Comparison of ENCODE assay signal across 8 mouse cellular contexts in the genomic region with DNA sequence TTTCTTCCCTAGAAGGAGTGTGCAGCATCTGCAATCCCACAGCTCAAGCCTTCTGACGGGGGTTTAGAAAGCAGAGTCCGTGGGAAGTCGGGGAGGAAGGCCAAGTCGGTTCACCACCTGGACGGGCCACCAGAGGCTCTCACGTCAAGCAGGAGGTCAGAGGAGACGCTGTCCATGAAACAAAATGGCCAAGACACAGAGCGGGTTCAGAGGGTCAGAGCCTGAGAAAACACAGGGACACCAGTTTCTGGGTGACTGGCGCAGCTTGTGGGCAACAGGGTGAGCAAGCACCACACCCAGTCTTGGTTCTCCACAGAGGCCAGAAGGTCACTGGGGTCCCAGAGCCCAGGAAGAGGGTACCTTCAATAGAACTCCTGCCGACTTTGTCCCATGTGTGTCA. TPM values are rescaled to one million over a fixed set of nuclear protein-coding genes. Genes with fewer than 3 reads are reported as not detected.
DNase-seq lines count a peak whose midpoint lies in the region; ATAC-seq lines count a peak whose summit lies in the region.

No protein-coding gene starts in this region.

- no peaks in the 10 kb centered on the region for H3K27me3 ChIP-seq in heart, embryonic 11.5 days (ENCODE audit: control insufficient read depth, insufficient read depth, low read length)
- no peaks in the 10 kb centered on the region for H3K27me3 ChIP-seq in kidney, embryonic 15.5 days
- no peaks in the 10 kb centered on the region for H3K27me3 ChIP-seq in neural tube, embryonic 15.5 days (replicated peaks)
- H3K27me3 ChIP-seq in limb, embryonic 15.5 days: no peaks in the 10 kb centered on the region

- no peak for DNase-seq in heart, postnatal 14 days
- DNase-seq in kidney, adult 18-20 months: no peak
- DNase-seq in neural tube, embryonic 10.5 days (ENCODE audit: extremely low spot score, low spot score): no peak
- DNase-seq in natural killer cell, adult 2 months (ENCODE audit: low spot score in 2 of 2): no peak

- no peak overlapping the region for H3K4me2 ChIP-seq in heart, embryonic 11.5 days
- no peak overlapping the region for H3K4me2 ChIP-seq in kidney, embryonic 15.5 days
- H3K4me2 ChIP-seq in neural tube, embryonic 15.5 days: no peak overlapping the region
- no peak overlapping the region for H3K4me2 ChIP-seq in limb, embryonic 15.5 days

- no peak overlapping the region for H3K4me3 ChIP-seq in heart, embryonic 11.5 days (ENCODE audit: low read depth, low read length)
- no peak overlapping the region for H3K4me3 ChIP-seq in kidney, embryonic 15.5 days (replicated peaks)
- no peak overlapping the region for H3K4me3 ChIP-seq in neural tube, embryonic 15.5 days (replicated peaks)
- no peak overlapping the region for H3K4me3 ChIP-seq in limb, embryonic 15.5 days

- no peaks in the 10 kb centered on the region for H3K9me3 ChIP-seq in heart, embryonic 11.5 days (replicated peaks; ENCODE audit: control insufficient read depth, low read length)
- no peaks in the 10 kb centered on the region for H3K9me3 ChIP-seq in kidney, embryonic 15.5 days (replicated peaks)
- no peaks in the 10 kb centered on the region for H3K9me3 ChIP-seq in neural tube, embryonic 15.5 days (replicated peaks)
- no peaks in the 10 kb centered on the region for H3K9me3 ChIP-seq in limb, embryonic 15.5 days

- H3K36me3 ChIP-seq in heart, embryonic 11.5 days (ENCODE audit: control insufficient read depth, insufficient read depth, low read length): 0 out of 2 replicates have a peak, but pooled peaks cover 2% of the 10 kb centered on the region
- H3K36me3 ChIP-seq in kidney, embryonic 15.5 days: 0 out of 2 replicates have a peak, but pooled peaks cover 5% of the 10 kb centered on the region
- H3K36me3 ChIP-seq in neural tube, embryonic 15.5 days: peaks cover 13% of the 10 kb centered on the region; the same call in 1 of the 2 replicates
- 0 out of 2 replicates have a peak, but pooled peaks cover 10% of the 10 kb centered on the region for H3K36me3 ChIP-seq in limb, embryonic 15.5 days

- no peak overlapping the region for H3K9ac ChIP-seq in heart, embryonic 11.5 days (ENCODE audit: low read depth, low read length)
- H3K9ac ChIP-seq in kidney, embryonic 15.5 days: no peak overlapping the region
- no peak overlapping the region for H3K9ac ChIP-seq in neural tube, embryonic 15.5 days (replicated peaks)
- no peak overlapping the region for H3K9ac ChIP-seq in limb, embryonic 15.5 days

- peaks cover 63% of the 10 kb centered on the region for H3K4me1 ChIP-seq in heart, embryonic 11.5 days (ENCODE audit: control insufficient read depth, insufficient read depth, low read length)
- peaks cover 36% of the 10 kb centered on the region for H3K4me1 ChIP-seq in kidney, embryonic 15.5 days
- H3K4me1 ChIP-seq in neural tube, embryonic 15.5 days: peaks cover 33% of the 10 kb centered on the region
- peaks cover 29% of the 10 kb centered on the region for H3K4me1 ChIP-seq in limb, embryonic 15.5 days

- peak overlapping the region; percentile 92; the same call in 1 of the 2 replicates for H3K27ac ChIP-seq in heart, embryonic 11.5 days (ENCODE audit: low read depth, low read length)
- peak overlapping the region; percentile 84 for H3K27ac ChIP-seq in kidney, embryonic 15.5 days
- peak overlapping the region; percentile 28; the same call in 1 of the 2 replicates for H3K27ac ChIP-seq in neural tube, embryonic 15.5 days (replicated peaks)
- 0 out of 2 replicates have a peak overlapping the region, but pooled peaks have one; percentile 13 for H3K27ac ChIP-seq in limb, embryonic 15.5 days

- no peak for ATAC-seq in heart, embryonic 11.5 days (replicated peaks; ENCODE audit: insufficient number of reproducible peaks, low FRiP score, low TSS enrichment)
- no peak for ATAC-seq in kidney, embryonic 15.5 days (replicated peaks; ENCODE audit: low FRiP score)
- ATAC-seq in neural tube, embryonic 15.5 days (ENCODE audit: low FRiP score): no peak
- ATAC-seq in limb, embryonic 15.5 days (ENCODE audit: insufficient number of reproducible peaks, low FRiP score, low TSS enrichment, low read depth): no peak

- WGBS in heart, embryonic 11.5 days (ENCODE audit: insufficient replicate concordance): 73% methylated on average over 10 of the region's 10 CpGs
- WGBS in kidney, embryonic 15.5 days: 67% methylated on average over 10 of the region's 10 CpGs
- 82% methylated on average over 10 of the region's 10 CpGs for WGBS in neural tube, embryonic 15.5 days
- 84% methylated on average over 10 of the region's 10 CpGs for WGBS in limb, embryonic 15.5 days

- intact Hi-C loops in heart, postnatal 14 days (cut with DNase I): no loop called here

RNA-seq across cellular contexts. Expression of a gene that starts 33.9 kb away (rescaled TPM):
- polyA plus RNA-seq in heart, embryonic 11.5 days (2014; fragmentation: Nextera tagmentation; extraction: Ambion mirVana): 7.0 and 7.8 TPM in 2 replicates
- 10 to 100 TPM; 47.9 to 52.4 TPM for total RNA-seq in heart, postnatal 14 days (2021)
- 3.5 and 3.6 TPM in 2 replicates for polyA plus RNA-seq in kidney, embryonic 15.5 days (2015; fragmentation: Nextera tagmentation; extraction: Ambion mirVana)
- 8.9 and 9.4 TPM in 2 replicates for polyA plus RNA-seq in neural tube, embryonic 15.5 days (2015; fragmentation: Nextera tagmentation; extraction: Ambion mirVana)
- polyA plus RNA-seq in limb, embryonic 15.5 days (2015; fragmentation: Nextera tagmentation; extraction: Ambion mirVana): 4.8 and 5.2 TPM in 2 replicates

Comparison
In these comparisons a context has a peak if more than half of its experiments do, and no peak if none do; other contexts are left out.
1. H3K27ac ChIP-seq: peak in every context shown above with its lines; median percentile 92 in heart, embryonic 11.5 days; 84 in kidney, embryonic 15.5 days; 28 in neural tube, embryonic 15.5 days; 13 in limb, embryonic 15.5 days.